8 mouse cellular contexts compared by ENCODE assay signal in genomic region chr14:26969856-26970407, GRCm38 (mm10). TPM values are rescaled to one million over a fixed set of nuclear protein-coding genes. Genes with fewer than 3 reads are reported as not detected.
DNase-seq lines count a peak whose midpoint lies in the region; ATAC-seq and TF ChIP-seq lines count a peak whose summit lies in the region.

No protein-coding gene starts in this region.

- H3K36me3 ChIP-seq in kidney, postnatal 0 days (ENCODE audit: insufficient read depth, low read length): no peaks in the 10 kb centered on the region
- H3K36me3 ChIP-seq in liver, embryonic 11.5 days (ENCODE audit: control insufficient read depth, insufficient read depth, low read length): no peaks in the 10 kb centered on the region

- TF ChIP-seq CTCF in kidney, postnatal 0 days (IDR thresholded peaks at IDR 0.05; ENCODE audit: low read depth): no peak

- under 1% methylated on average over 51 of the region's 62 CpGs for WGBS in kidney, postnatal 0 days
- under 1% methylated on average over 62 of the region's 62 CpGs for WGBS in liver, embryonic 11.5 days

- no peaks in the 10 kb centered on the region for H3K9me3 ChIP-seq in kidney, postnatal 0 days (replicated peaks; ENCODE audit: low read length)
- H3K9me3 ChIP-seq in liver, embryonic 11.5 days (ENCODE audit: control insufficient read depth, low read length): no peaks in the 10 kb centered on the region

- peak overlapping the region; percentile 97 for H3K9ac ChIP-seq in kidney, postnatal 0 days (ENCODE audit: low read depth, low read length)
- peak overlapping the region; percentile 83 for H3K9ac ChIP-seq in liver, embryonic 11.5 days (ENCODE audit: low read depth, low read length)

- H3K4me2 ChIP-seq in kidney, postnatal 0 days (ENCODE audit: low read length): peak overlapping the region; percentile 57
- H3K4me2 ChIP-seq in liver, embryonic 11.5 days: peak overlapping the region; percentile 83

- peak; percentile 51 to 52 for DNase-seq in urinary bladder, postnatal 36 days (ENCODE audit: low spot score in 2 of 2)
- DNase-seq in urinary bladder, postnatal 4 days (ENCODE audit: low spot score in 2 of 2): no peak
- DNase-seq in cerebellum, adult 9-11 months: peak; percentile 77
- DNase-seq in kidney, postnatal 0 days (ENCODE audit: low spot score): peak; percentile 81
- DNase-seq in liver, embryonic 11.5 days (ENCODE audit: low spot score): no peak
- peak; percentile 80 for DNase-seq in naive thymus-derived CD4-positive, alpha-beta T cell, adult 2 months (ENCODE audit: low read depth)
- peak; percentile 75 for DNase-seq in thymus, postnatal 14 days

- H3K4me1 ChIP-seq in kidney, postnatal 0 days (replicated peaks; ENCODE audit: insufficient read depth, low read length): 0 out of 2 replicates have a peak, but pooled peaks cover 3% of the 10 kb centered on the region
- H3K4me1 ChIP-seq in liver, embryonic 11.5 days (replicated peaks; ENCODE audit: control insufficient read depth, insufficient read depth, low read length): peaks cover 2% of the 10 kb centered on the region; the same call in 1 of the 2 replicates

- H3K27me3 ChIP-seq in kidney, postnatal 0 days (ENCODE audit: insufficient read depth, low read length): no peaks in the 10 kb centered on the region
- no peaks in the 10 kb centered on the region for H3K27me3 ChIP-seq in liver, embryonic 11.5 days (replicated peaks; ENCODE audit: control insufficient read depth, insufficient read depth, low read length)

- ATAC-seq in frontal cortex, adult (ENCODE audit: low TSS enrichment): peak; percentile 87
- no peak; the same call in 1 of the 2 replicates for ATAC-seq in kidney, postnatal 0 days (replicated peaks; ENCODE audit: low FRiP score, low read depth)
- peak; percentile 84 for ATAC-seq in liver, embryonic 11.5 days (replicated peaks; ENCODE audit: low FRiP score)

- H3K4me3 ChIP-seq in kidney, postnatal 0 days (replicated peaks; ENCODE audit: low read depth, low read length): peak overlapping the region; percentile 93
- peak overlapping the region; percentile 93 for H3K4me3 ChIP-seq in liver, embryonic 11.5 days (ENCODE audit: low read depth, low read length)

- H3K27ac ChIP-seq in kidney, postnatal 0 days: peak overlapping the region; percentile 94
- peak overlapping the region; percentile 48 for H3K27ac ChIP-seq in liver, embryonic 11.5 days (ENCODE audit: low read depth, low read length)

RNA-seq across cellular contexts. Expression of gene Appl1, which starts 1.1 kb away (rescaled TPM):
- 36.6 and 38.8 TPM in 2 replicates for polyA plus RNA-seq in kidney, postnatal 0 days (2015; fragmentation: Nextera tagmentation; extraction: Ambion mirVana)
- 13.3 and 14.2 TPM in 2 replicates for polyA plus RNA-seq in liver, embryonic 11.5 days (2014; fragmentation: Nextera tagmentation; extraction: Ambion mirVana)

RNA-seq across cellular contexts. Expression of gene Hesx1, which starts 24.3 kb away (rescaled TPM):
- polyA plus RNA-seq in kidney, postnatal 0 days (2015; fragmentation: Nextera tagmentation; extraction: Ambion mirVana): 1.9 and 2.3 TPM in 2 replicates
- polyA plus RNA-seq in liver, embryonic 11.5 days (2014; fragmentation: Nextera tagmentation; extraction: Ambion mirVana): 18.0 and 22.0 TPM in 2 replicates

Comparison
In these comparisons a context has a peak if more than half of its experiments do, and no peak if none do; other contexts are left out.
1. DNase-seq: peak in urinary bladder, postnatal 36 days (2 of 2), cerebellum, adult 9-11 months (single experiment), kidney, postnatal 0 days (single experiment), naive thymus-derived CD4-positive, alpha-beta T cell, adult 2 months (single experiment) and thymus, postnatal 14 days (single experiment); none in urinary bladder, postnatal 4 days (0 of 2) and liver, embryonic 11.5 days (single experiment).